Mouse (Mus musculus): Measurements from ENCODE around the gene E4f1. TPM values are rescaled to one million over a fixed set of nuclear protein-coding genes. Genes with fewer than 3 reads are reported as not detected.
A peak's percentile ranks its signal among the peaks of the same experiment; 100 is the strongest.
"Not testable (repeated sequence)": the region's sequence is repeated elsewhere in the genome, so short reads cannot be mapped to it uniquely, and the experiment has no call there.

The E4f1 gene
- polyA plus RNA-seq, 1 experiment from 2014 or later, result 10.3 TPM

DNA sequence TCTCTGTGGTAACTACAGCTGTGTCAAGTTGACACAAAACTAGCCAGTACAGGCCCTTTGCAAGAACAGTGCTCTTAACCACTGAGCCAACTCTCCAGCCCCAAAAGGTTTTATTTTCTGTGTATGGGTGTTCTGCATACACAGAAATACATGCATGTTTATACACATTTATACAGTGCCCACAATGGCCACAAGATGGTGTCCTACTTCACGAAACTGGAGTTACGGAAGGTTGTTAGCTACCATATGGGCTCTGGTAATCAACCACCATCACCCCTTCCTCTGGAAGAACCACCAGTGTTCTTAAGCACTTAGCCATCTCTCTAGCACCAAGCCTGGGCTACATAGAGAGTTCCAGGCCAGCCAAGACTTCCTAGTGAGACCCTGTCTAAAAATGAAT is 8.5 kb downstream of the E4f1 start:
- WGBS, result 70% methylated on average over 2 of the region's 2 CpGs

DNA sequence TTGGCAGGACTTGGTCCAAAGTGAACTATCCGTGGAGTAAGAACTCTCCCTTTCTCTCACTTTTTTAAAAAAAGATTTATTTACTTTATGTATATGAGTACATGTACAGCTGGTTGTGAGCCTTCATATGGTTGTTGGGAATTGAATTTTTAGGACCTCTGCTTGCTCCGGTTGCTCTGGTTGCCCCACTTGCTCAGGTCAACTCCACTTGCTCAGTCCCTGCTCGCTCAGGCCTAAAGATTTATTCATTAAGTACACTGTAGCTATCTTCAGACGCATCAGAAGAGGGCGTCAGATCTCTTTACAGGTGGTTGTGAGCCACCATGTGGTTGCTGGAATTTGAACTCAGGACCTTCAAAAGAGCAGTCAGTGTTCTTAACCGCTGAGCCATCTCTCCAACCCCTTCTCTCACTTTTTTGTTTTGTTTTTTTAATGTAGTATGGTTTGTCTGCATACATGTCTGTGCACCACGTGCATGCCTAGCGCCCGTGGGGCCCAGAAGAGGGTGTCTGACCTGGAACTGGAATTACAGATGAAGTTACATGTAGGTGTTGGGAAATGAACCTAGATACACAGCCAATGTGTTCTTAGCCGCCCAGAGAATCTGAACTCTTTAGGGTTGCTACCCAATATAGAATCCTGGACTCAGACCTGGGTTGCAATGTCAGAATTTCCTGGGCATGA is 14.4 kb downstream of the E4f1 start:
- H3K4me3 ChIP-seq (ENCODE audit: low read depth, low read length), result peak overlapping the region; percentile 84; the same call in 1 of the 2 replicates
- not testable (repeated sequence) for H3K27ac ChIP-seq (replicated peaks; ENCODE audit: low read depth, low read length); H3K36me3 ChIP-seq (replicated peaks; ENCODE audit: control insufficient read depth, insufficient read depth, low read depth, low read length); DNase-seq (ENCODE audit: low spot score); H3K27me3 ChIP-seq (ENCODE audit: control insufficient read depth, insufficient read depth, low read length); H3K9me3 ChIP-seq (replicated peaks; ENCODE audit: control insufficient read depth, low read length); H3K4me1 ChIP-seq (ENCODE audit: control insufficient read depth, insufficient read depth, low read length); H3K9ac ChIP-seq (replicated peaks; ENCODE audit: low read length); H3K4me2 ChIP-seq (ENCODE audit: low read depth, low read length); ATAC-seq (replicated peaks; ENCODE audit: insufficient number of reproducible peaks, low FRiP score, low TSS enrichment, low read depth)
- 54% methylated on average over 10 of the region's 10 CpGs for WGBS

More for the DNA sequence above, 8.5 kb downstream of the E4f1 start:
- H3K4me1 ChIP-seq (ENCODE audit: control insufficient read depth, insufficient read depth, low read length), result no peaks in the 10 kb centered on the region
- H3K27me3 ChIP-seq (ENCODE audit: control insufficient read depth, insufficient read depth, low read length), result no peaks in the 10 kb centered on the region
- no peaks in the 10 kb centered on the region for H3K9me3 ChIP-seq (replicated peaks; ENCODE audit: control insufficient read depth, low read length)
- ATAC-seq (replicated peaks; ENCODE audit: insufficient number of reproducible peaks, low FRiP score, low TSS enrichment, low read depth) (no peak), DNase-seq (ENCODE audit: low spot score) (peak; percentile 46)
- H3K4me2 ChIP-seq (ENCODE audit: low read depth, low read length), result no peak overlapping the region
- no peak overlapping the region for H3K4me3 ChIP-seq (ENCODE audit: low read depth, low read length)
- no peaks in the 10 kb centered on the region for H3K36me3 ChIP-seq (replicated peaks; ENCODE audit: control insufficient read depth, insufficient read depth, low read depth, low read length)
- H3K9ac ChIP-seq (replicated peaks; ENCODE audit: low read length), result no peak overlapping the region
- no peak overlapping the region for H3K27ac ChIP-seq (replicated peaks; ENCODE audit: low read depth, low read length)

DNA sequence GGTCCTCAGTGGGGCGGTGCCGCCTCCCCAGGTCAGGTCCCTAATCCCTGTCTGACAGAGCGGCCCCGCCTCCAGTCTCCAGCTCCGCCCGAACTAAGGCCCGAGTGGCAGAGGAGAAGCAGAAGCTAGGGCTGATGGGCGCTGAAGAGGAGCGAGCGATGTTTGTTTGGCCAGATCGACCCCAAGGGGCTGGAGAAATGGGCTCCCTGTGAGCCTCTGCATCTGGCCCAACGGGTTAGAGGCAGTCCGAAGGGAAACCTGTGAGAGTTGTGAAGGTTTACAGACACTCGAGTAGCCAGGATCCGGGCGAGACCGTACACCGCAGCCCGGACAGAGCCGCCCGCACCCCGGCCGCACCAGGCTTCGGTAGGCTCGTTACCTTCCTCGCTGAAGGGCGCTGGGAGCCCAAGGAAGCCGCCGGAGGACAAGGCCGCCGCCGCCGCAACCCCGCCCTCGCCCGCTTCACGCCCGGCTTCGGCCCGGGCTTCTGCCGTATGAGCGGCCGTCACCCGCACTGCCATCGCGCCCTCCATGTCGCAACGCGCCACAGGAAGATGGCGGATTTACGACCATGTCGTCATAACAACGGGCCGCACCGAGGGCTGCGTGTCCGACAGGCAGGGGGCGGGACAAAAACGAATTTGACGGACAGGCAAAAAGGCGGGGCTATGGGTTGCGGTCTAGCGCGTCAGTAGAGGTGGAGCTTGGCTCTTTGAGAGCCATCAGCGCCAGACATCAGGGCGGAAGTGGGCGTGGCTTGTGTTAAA is 15.2 kb downstream of the E4f1 start:
- ATAC-seq (replicated peaks; ENCODE audit: insufficient number of reproducible peaks, low FRiP score, low TSS enrichment, low read depth) (peak; percentile 88), DNase-seq (ENCODE audit: low spot score) (peak; percentile 100)
- Histone ChIP-seq H3K27me3 (ENCODE audit: control insufficient read depth, insufficient read depth, low read length) (no peaks in the 10 kb centered on the region), H3K36me3 (replicated peaks; ENCODE audit: control insufficient read depth, insufficient read depth, low read depth, low read length) (no peaks in the 10 kb centered on the region), H3K4me2 (ENCODE audit: low read depth, low read length) (peak overlapping the region; percentile 65), H3K9ac (replicated peaks; ENCODE audit: low read length) (peak overlapping the region; percentile 84), H3K9me3 (replicated peaks; ENCODE audit: control insufficient read depth, low read length) (no peaks in the 10 kb centered on the region), H3K4me3 (ENCODE audit: low read depth, low read length) (peak overlapping the region; percentile 84), H3K4me1 (ENCODE audit: control insufficient read depth, insufficient read depth, low read length) (no peaks in the 10 kb centered on the region), H3K27ac (replicated peaks; ENCODE audit: low read depth, low read length) (peak overlapping the region; percentile 87)
- under 1% methylated on average over 67 of the region's 67 CpGs for WGBS

DNA sequence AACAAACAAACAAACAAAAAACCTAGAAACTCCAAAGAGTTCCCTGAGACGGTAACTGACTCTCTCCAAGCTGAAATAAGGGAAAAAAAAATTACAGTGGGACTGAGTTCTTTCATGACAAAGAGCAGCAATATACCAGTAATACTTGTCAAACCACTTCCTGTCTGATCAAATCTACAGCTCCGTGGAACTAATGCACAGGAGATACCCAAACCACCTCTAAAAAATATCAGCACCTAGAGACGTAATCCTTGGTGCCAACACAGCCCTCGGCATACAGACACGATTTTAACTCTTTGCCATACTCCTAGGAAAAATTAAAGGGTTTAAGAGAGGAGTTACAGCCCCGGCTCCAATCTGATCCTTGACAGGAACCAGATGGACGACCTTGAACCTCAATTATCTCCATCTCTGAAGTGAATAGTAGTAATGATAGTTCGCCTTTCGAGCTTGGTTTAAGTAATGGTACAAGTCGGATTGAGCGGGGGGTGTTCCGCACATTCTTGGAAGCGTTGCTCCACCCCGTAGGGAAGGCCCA is 15.8 kb downstream of the E4f1 start:
- Histone ChIP-seq H3K4me2 (ENCODE audit: low read depth, low read length) (peak overlapping the region; percentile 65), H3K36me3 (replicated peaks; ENCODE audit: control insufficient read depth, insufficient read depth, low read depth, low read length) (no peaks in the 10 kb centered on the region; the same call in 1 of the 2 replicates), H3K9me3 (replicated peaks; ENCODE audit: control insufficient read depth, low read length) (no peaks in the 10 kb centered on the region), H3K4me3 (ENCODE audit: low read depth, low read length) (peak overlapping the region; percentile 84), H3K27me3 (ENCODE audit: control insufficient read depth, insufficient read depth, low read length) (no peaks in the 10 kb centered on the region), H3K9ac (replicated peaks; ENCODE audit: low read length) (peak overlapping the region; percentile 84), H3K27ac (replicated peaks; ENCODE audit: low read depth, low read length) (peak overlapping the region; percentile 87; the same call in 1 of the 2 replicates), H3K4me1 (ENCODE audit: control insufficient read depth, insufficient read depth, low read length) (no peaks in the 10 kb centered on the region)
- DNase-seq (ENCODE audit: low spot score), result no peak
- 7% methylated on average over 14 of the region's 14 CpGs for WGBS
- ATAC-seq (replicated peaks; ENCODE audit: insufficient number of reproducible peaks, low FRiP score, low TSS enrichment, low read depth), result no peak

DNA sequence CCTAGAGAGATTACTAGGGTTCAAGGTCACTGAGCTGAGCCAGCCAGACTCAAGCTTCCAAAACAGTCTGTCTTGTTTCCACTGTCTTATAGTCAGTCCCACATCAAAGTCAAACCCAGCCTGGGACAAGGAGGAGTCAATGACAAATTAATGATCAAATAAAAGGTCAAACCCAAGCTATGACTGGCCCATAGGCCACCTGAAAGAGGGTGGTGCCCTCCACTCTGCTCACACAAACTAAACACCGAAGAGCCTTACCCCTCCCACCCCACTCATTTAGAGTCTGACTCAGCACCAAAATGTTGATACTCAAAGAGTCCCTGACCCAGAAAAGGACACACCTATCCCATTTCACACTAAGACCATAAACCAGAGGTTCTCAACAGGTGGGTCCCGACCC is 16.7 kb downstream of the E4f1 start:
- H3K4me3 ChIP-seq (ENCODE audit: low read depth, low read length), result no peak overlapping the region
- no peak overlapping the region for H3K9ac ChIP-seq (replicated peaks; ENCODE audit: low read length)
- DNase-seq (ENCODE audit: low spot score) (no peak), ATAC-seq (replicated peaks; ENCODE audit: insufficient number of reproducible peaks, low FRiP score, low TSS enrichment, low read depth) (no peak)
- H3K9me3 ChIP-seq (replicated peaks; ENCODE audit: control insufficient read depth, low read length), result no peaks in the 10 kb centered on the region
- no peaks in the 10 kb centered on the region for H3K4me1 ChIP-seq (ENCODE audit: control insufficient read depth, insufficient read depth, low read length)
- H3K27ac ChIP-seq (replicated peaks; ENCODE audit: low read depth, low read length), result no peak overlapping the region
- H3K27me3 ChIP-seq (ENCODE audit: control insufficient read depth, insufficient read depth, low read length), result no peaks in the 10 kb centered on the region
- no peak overlapping the region for H3K4me2 ChIP-seq (ENCODE audit: low read depth, low read length)
- H3K36me3 ChIP-seq (replicated peaks; ENCODE audit: control insufficient read depth, insufficient read depth, low read depth, low read length), result peaks cover 3% of the 10 kb centered on the region
- 84% methylated on average over 2 of the region's 2 CpGs for WGBS

DNA sequence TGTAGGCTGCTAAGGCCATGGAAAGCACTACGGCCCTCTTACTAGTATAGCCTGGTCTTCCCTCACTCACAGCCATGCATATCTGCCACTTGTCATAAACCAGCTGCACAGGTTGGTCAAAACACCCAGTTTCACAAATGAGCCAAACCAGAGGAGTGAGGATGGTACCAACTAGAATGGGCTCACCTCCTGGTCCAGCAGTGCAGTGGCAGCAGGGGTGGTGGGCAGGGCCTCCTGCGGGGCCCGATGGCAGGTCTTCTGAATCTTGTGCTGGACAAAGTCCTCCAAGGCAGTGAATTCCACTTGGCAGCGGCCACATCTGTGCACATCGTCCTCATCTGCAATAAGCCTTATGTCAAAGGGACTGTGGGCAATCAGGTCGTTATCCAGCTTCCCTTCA is 18.9 kb downstream of the E4f1 start:
- Histone ChIP-seq H3K9me3 (replicated peaks; ENCODE audit: control insufficient read depth, low read length) (no peaks in the 10 kb centered on the region), H3K4me2 (ENCODE audit: low read depth, low read length) (no peak overlapping the region), H3K27me3 (ENCODE audit: control insufficient read depth, insufficient read depth, low read length) (no peaks in the 10 kb centered on the region), H3K36me3 (replicated peaks; ENCODE audit: control insufficient read depth, insufficient read depth, low read depth, low read length) (peaks cover 6% of the 10 kb centered on the region), H3K9ac (replicated peaks; ENCODE audit: low read length) (no peak overlapping the region), H3K4me3 (ENCODE audit: low read depth, low read length) (no peak overlapping the region), H3K4me1 (ENCODE audit: control insufficient read depth, insufficient read depth, low read length) (no peaks in the 10 kb centered on the region), H3K27ac (replicated peaks; ENCODE audit: low read depth, low read length) (no peak overlapping the region)
- DNase-seq (ENCODE audit: low spot score) (no peak), ATAC-seq (replicated peaks; ENCODE audit: insufficient number of reproducible peaks, low FRiP score, low TSS enrichment, low read depth) (no peak)
- 97% methylated on average over 6 of the region's 6 CpGs for WGBS

DNA sequence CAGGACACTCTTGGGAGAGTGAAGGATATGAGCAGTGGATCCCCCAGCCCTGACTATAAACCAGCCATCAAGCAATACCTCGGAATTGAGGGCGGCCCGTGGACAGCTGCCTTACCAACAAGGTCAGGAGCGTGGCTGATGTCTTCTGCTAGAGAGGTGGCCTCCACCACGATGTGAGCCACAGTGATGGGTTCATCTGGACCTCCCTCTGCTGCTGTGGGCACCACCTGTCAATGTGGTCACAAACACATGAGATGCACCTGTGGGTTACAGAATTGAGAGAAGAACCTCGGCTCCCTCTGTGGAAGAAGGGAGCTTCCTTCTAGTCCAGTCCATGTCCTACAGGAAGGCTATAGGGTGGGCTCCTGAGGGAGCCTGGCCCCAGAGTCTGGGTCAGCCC is 20.6 kb downstream of the E4f1 start:
- no peak for ATAC-seq (replicated peaks; ENCODE audit: insufficient number of reproducible peaks, low FRiP score, low TSS enrichment, low read depth)
- no peaks in the 10 kb centered on the region for H3K4me1 ChIP-seq (ENCODE audit: control insufficient read depth, insufficient read depth, low read length)
- DNase-seq (ENCODE audit: low spot score), result no peak
- 87% methylated on average over 6 of the region's 6 CpGs for WGBS
- no peak overlapping the region for H3K27ac ChIP-seq (replicated peaks; ENCODE audit: low read depth, low read length)
- no peak overlapping the region for H3K4me3 ChIP-seq (ENCODE audit: low read depth, low read length)
- H3K4me2 ChIP-seq (ENCODE audit: low read depth, low read length), result no peak overlapping the region
- H3K9ac ChIP-seq (replicated peaks; ENCODE audit: low read length), result no peak overlapping the region
- no peaks in the 10 kb centered on the region for H3K9me3 ChIP-seq (replicated peaks; ENCODE audit: control insufficient read depth, low read length)
- peaks cover 13% of the 10 kb centered on the region for H3K36me3 ChIP-seq (replicated peaks; ENCODE audit: control insufficient read depth, insufficient read depth, low read depth, low read length)
- H3K27me3 ChIP-seq (ENCODE audit: control insufficient read depth, insufficient read depth, low read length), result no peaks in the 10 kb centered on the region

DNA sequence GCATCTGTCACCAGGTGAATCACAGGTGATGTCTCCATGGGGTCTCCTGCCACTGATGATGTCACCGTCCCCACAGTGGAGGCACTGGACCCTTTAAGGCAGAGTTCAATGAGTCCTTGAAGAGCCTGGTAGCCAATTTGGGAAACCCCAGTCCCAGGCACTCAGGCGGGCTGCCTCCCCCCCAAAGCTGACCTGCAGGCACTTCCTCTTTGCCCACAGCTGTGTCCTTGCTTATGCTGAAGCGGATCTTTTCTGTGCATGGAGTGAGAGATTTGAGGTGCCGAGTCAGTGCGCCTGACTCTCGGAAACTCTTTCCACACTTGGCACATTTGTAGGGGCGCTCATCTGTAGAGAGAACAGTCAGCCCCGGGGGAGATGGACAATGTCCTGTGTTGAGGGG is 23.5 kb downstream of the E4f1 start:
- Histone ChIP-seq H3K4me3 (ENCODE audit: low read depth, low read length) (no peak overlapping the region), H3K4me2 (ENCODE audit: low read depth, low read length) (no peak overlapping the region), H3K36me3 (replicated peaks; ENCODE audit: control insufficient read depth, insufficient read depth, low read depth, low read length) (peaks cover 20% of the 10 kb centered on the region), H3K9ac (replicated peaks; ENCODE audit: low read length) (no peak overlapping the region), H3K27ac (replicated peaks; ENCODE audit: low read depth, low read length) (no peak overlapping the region), H3K27me3 (ENCODE audit: control insufficient read depth, insufficient read depth, low read length) (no peaks in the 10 kb centered on the region), H3K9me3 (replicated peaks; ENCODE audit: control insufficient read depth, low read length) (no peaks in the 10 kb centered on the region), H3K4me1 (ENCODE audit: control insufficient read depth, insufficient read depth, low read length) (no peaks in the 10 kb centered on the region)
- 89% methylated on average over 8 of the region's 8 CpGs for WGBS
- DNase-seq (ENCODE audit: low spot score) (no peak), ATAC-seq (replicated peaks; ENCODE audit: insufficient number of reproducible peaks, low FRiP score, low TSS enrichment, low read depth) (no peak)
